Mouse (Mus musculus) thymus, postnatal 14 days (tissue): ENCODE measurements around the gene Igsf8.
"Not testable (repeated sequence)": the region's sequence is repeated elsewhere in the genome, so short reads cannot be mapped to it uniquely, and the experiment has no call there.

Experiments
- DNase-seq: peaks from one replicate; pipeline ENCODE4 v3.0.0; 2021

Gene Igsf8

GRCm38 (mm10) chr1:172261477-172262078 lies at the start of gene Igsf8:
Gene Igsf8 (plus strand): TSS chr1:172261641.
- DNase-seq = no peak

GRCm38 (mm10) chr1:172212776-172213175 lies 48.7 kb upstream of the Igsf8 start:
- DNase-seq = no peak

GRCm38 (mm10) chr1:172213771-172214170 lies 47.7 kb upstream of the Igsf8 start:
- DNase-seq = no peak

GRCm38 (mm10) chr1:172214748-172215147 lies 46.7 kb upstream of the Igsf8 start:
- no peak for DNase-seq

GRCm38 (mm10) chr1:172217148-172217547 lies 44.3 kb upstream of the Igsf8 start:
- DNase-seq = peak; percentile 93

- no peak for DNase-seq
Observed at GRCm38 (mm10) chr1:172218164-172218910, 43.1 kb upstream of the Igsf8 start.

GRCm38 (mm10) chr1:172219451-172220406 lies 41.7 kb upstream of the Igsf8 start, which contains the start of gene Casq1:
Gene Casq1 (minus strand): TSS chr1:172219868.
- no peak for DNase-seq

- no peak for DNase-seq
Observed at GRCm38 (mm10) chr1:172220414-172220813, 41.0 kb upstream of the Igsf8 start.

- no peak for DNase-seq
Observed at GRCm38 (mm10) chr1:172221297-172222063, 40.0 kb upstream of the Igsf8 start.

- no peak for DNase-seq
Observed at GRCm38 (mm10) chr1:172228209-172228608, 33.2 kb upstream of the Igsf8 start.

GRCm38 (mm10) chr1:172229215-172229614 lies 32.2 kb upstream of the Igsf8 start:
- DNase-seq = no peak

- DNase-seq = no peak
Observed at GRCm38 (mm10) chr1:172240945-172241708, 20.3 kb upstream of the Igsf8 start.

GRCm38 (mm10) chr1:172242401-172242800 lies 19.0 kb upstream of the Igsf8 start:
- no peak for DNase-seq

- DNase-seq = peak; percentile 10
Observed at GRCm38 (mm10) chr1:172243547-172244205, 17.8 kb upstream of the Igsf8 start.

- not testable (repeated sequence) for DNase-seq
Observed at GRCm38 (mm10) chr1:172244645-172245044, 16.8 kb upstream of the Igsf8 start.

- DNase-seq = no peak
Observed at GRCm38 (mm10) chr1:172247216-172247615, 14.2 kb upstream of the Igsf8 start.

GRCm38 (mm10) chr1:172247679-172248078 lies 13.8 kb upstream of the Igsf8 start:
- DNase-seq = peak; percentile 71

GRCm38 (mm10) chr1:172258314-172258713 lies 3.1 kb upstream of the Igsf8 start, which contains the start of gene Atp1a4:
Gene Atp1a4 (minus strand): TSS chr1:172258414.
- no peak for DNase-seq

- no peak for DNase-seq
Observed at GRCm38 (mm10) chr1:172271208-172271607, 9.8 kb downstream of the Igsf8 start.

GRCm38 (mm10) chr1:172271765-172272164 lies 10.3 kb downstream of the Igsf8 start:
- DNase-seq = no peak

GRCm38 (mm10) chr1:172273386-172273785 lies 11.9 kb downstream of the Igsf8 start:
- DNase-seq = no peak
